Mouse (Mus musculus) adrenal gland (tissue): ENCODE data around the gene Sdhb.

Experiments used
- intact Hi-C: fragments of 180-260 bp; cut with DNase I; formaldehyde crosslinking; loops from one replicate; pipeline ENCODE4 v1.15.1; 2025
- long read RNA-seq, 2 experiments: library from polyadenylated mRNA; unstranded; transcript quantifications; one replicate each; pipeline ENCODE4 v2.0.0; 2020; ENCODE audit warnings: borderline replicate concordance in 1 of 2; ENCODE audit not compliant: insufficient replicate concordance in 1 of 2

Gene Sdhb
- long read RNA-seq, experiment 1, transcript Sdhb-201 (8 exons, 1,142 nt), result major isoform, 470 of 501 reads
- long read RNA-seq, experiment 1, partial matches to known transcripts, result 6 of 501 reads
- long read RNA-seq, experiment 1, other reads (novel, unspliced or antisense), result 25 of 501 reads
- long read RNA-seq, experiment 2, transcript Sdhb-201 (8 exons, 1,142 nt), result major isoform, 569 of 621 reads
- long read RNA-seq, experiment 2, partial matches to known transcripts, result 11 of 621 reads
- long read RNA-seq, experiment 2, other reads (novel, unspliced or antisense), result 41 of 621 reads

GRCm38 (mm10) chr4:140960781-140961466 is at the start of gene Sdhb:
Gene Sdhb (plus strand): TSS chr4:140961203.
- intact Hi-C loops, result no loop called here

DNA sequence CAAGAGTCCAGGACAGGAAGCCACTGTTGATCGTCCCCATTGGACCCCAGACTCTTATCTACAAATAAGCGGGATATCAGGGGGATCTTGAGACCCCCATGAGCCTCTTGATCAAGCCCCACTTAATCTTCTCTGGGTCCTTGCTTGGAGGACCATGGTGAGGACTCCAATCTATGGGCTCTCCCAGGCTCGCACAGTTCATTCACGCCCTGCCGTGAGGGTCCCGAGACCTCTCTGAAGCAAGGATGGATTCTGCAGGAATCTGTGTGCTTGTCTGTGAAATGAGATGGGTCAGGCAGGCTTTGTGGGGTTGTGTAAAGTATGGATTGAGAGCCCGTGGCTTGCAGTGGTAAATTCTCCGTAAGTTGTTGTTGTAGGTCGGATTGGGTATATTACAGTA is 49.6 kb upstream of the Sdhb start:
- intact Hi-C loops, result no loop called here

DNA sequence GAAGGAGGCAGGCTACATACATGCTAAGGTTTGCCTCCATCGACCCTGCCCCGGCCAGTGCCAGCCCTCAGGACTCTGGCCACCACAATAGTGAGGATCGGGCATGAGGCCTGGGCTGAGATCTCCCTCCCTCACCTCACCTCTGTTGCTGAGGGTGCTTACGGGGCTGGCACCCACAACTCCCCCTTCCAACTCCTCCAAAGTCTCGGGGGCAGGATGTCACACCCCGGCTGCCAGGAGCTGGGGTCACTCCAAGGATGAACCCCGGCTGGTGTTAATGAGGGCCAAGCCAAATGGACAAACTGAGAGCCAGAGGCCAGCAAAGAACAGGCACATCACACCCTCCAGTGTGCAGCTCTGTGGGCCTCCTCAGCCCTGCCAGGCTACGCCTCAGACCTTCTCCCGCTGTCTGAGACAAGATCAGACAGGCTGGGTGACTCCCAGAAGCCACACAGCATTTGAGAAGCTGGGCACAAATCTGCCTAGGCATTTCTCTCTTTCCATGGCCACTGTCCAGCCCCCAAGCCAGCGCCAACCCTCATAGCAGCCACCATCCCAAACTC is 48.7 kb upstream of the Sdhb start:
- intact Hi-C loops, result loop anchor here (2.0 kb wide), 1 partner anchor 42 kb away; no protein-coding TSS in a partner anchor

- intact Hi-C loops, result loop anchor here (2.0 kb wide), 1 partner anchor 41 kb away; no protein-coding TSS in a partner anchor
Measured at GRCm38 (mm10) chr4:140913565-140913964, 47.4 kb upstream of the Sdhb start.

GRCm38 (mm10) chr4:140914731-140915131 is 46.3 kb upstream of the Sdhb start:
- intact Hi-C loops, result no loop called here

DNA sequence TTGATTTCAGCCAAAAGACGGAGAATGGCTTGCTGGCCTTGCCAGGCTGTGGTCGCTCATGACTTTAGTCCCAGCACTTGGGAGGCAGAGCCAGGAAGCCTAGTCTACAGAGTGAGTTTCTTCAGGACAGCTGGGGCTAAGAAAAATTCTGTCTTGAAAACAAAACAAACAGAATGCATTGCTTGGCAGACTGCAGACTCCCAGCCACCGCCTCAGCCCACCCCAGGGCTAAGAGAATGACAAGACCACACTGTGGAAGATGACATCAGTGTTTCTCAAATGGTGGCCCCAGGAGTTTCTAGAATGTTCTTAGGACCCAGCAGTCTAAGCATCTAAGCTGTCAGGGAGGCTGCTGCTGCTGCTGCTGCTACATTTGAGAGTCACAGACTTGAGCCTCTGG is 45.8 kb upstream of the Sdhb start:
- intact Hi-C loops, result no loop called here

- intact Hi-C loops, result no loop called here
Measured at GRCm38 (mm10) chr4:140916296-140916695, 44.7 kb upstream of the Sdhb start.

- intact Hi-C loops, result no loop called here
Measured at GRCm38 (mm10) chr4:140917451-140917850, 43.6 kb upstream of the Sdhb start.

GRCm38 (mm10) chr4:140919974-140920836 is 40.8 kb upstream of the Sdhb start:
- intact Hi-C loops, result no loop called here

DNA sequence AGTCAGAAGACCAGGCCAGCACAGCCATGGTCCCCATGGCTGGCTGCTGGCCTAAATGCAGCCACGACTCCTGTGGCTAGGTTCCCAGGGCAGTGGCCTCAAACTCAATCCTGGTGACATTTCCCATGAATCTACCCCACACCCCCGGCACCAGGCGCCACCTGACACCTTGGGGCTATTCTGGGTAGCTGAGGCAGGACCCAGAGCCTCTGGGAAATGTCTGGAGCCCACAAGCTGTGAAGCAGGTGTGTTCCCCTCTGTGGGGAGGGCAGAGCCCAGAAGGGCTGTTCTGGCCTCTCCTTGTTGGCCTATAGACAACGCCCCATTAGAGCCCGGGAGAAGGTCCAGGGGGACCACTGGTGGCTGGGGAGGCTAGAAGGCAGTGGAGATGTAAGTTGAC is 38.5 kb upstream of the Sdhb start:
- intact Hi-C loops, result no loop called here

DNA sequence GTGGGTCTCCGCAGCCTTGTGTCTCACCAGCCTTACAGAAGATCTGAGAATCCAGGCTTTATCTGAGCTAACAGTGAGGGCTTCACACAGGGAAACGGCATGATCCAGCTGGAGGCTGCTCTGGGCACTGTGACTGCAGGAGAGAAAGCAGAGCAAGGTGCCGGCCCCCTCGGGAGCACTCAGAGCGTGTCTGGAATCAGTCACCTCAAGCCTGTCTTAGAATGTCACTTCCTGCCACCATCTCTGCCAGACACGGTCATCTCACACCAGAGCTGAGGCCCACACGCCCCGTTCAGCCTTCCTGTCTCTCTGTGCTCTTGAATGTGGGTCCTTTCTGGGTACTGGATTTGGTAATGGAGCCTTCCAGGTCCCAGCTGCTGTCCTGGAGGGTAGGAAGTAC is 35.4 kb upstream of the Sdhb start:
- intact Hi-C loops, result no loop called here

- intact Hi-C loops, result no loop called here
Measured at GRCm38 (mm10) chr4:140928349-140928748, 32.7 kb upstream of the Sdhb start.

DNA sequence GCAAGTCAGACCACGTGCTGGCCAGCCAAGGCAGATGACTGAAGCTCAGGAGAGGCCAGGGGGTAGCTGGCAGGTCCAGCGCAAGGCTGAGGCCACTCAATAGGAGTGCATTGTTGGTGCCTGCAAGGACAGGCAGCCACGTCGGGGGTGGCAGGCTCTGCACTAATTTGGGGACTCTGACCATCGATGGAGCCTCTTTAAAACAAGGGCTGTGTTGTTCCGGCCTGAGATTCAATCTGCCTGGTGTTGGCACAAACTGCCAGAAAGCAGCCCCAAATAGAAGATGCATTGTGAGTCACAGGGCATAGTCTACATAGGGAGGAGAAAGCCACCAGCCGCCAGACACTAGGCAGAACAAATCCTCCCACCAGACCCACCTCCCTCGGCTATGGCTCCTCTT is 31.3 kb upstream of the Sdhb start:
- intact Hi-C loops, result no loop called here

- intact Hi-C loops, result no loop called here
Measured at GRCm38 (mm10) chr4:140930900-140931470, 30.0 kb upstream of the Sdhb start.

- intact Hi-C loops, result no loop called here
Measured at GRCm38 (mm10) chr4:140935643-140936042, 25.4 kb upstream of the Sdhb start.

GRCm38 (mm10) chr4:140944356-140944755 is 16.6 kb upstream of the Sdhb start:
- intact Hi-C loops, result no loop called here

DNA sequence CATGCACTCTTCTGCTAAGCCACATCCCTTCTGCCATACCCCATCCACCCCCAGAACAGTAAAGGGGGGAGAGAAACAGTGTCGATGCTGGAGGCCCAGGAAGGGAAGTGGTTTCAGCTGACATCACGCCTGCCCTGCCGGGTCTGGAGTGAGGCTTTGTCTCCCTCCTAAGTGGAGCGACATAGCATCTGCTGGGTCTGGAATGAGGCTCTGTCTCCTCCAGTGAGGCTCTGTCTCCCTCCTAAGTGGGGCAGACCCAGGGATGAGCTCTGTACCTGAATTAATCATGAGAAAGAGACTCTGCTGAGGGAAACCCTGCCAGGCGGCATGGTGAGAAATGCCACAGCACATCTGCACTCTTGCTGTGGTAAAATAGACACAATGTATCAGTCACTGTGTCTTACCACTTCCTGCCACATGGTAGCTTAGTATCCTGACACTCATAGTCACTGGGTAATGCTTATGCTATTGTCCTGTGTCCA is 16.0 kb upstream of the Sdhb start:
- intact Hi-C loops, result no loop called here

DNA sequence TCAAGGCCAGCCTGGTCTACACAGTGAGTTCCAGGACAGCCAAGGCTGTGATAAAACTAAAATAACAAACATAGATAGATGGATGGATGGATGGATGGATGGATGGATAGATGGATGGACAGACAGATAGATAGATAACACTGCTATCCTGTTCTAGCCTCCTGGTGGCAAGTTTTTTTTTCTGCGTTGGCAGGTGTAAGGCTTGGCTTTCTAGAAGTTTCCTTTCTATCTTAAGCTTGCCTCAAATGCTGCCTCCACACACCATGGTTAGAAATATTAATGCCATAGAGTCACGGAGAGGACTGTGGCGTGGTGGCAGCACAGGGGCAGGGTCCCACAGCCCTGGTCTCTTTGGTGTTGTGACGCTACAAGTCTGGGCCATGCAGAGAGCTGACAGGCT is 15.4 kb upstream of the Sdhb start:
- intact Hi-C loops, result no loop called here

DNA sequence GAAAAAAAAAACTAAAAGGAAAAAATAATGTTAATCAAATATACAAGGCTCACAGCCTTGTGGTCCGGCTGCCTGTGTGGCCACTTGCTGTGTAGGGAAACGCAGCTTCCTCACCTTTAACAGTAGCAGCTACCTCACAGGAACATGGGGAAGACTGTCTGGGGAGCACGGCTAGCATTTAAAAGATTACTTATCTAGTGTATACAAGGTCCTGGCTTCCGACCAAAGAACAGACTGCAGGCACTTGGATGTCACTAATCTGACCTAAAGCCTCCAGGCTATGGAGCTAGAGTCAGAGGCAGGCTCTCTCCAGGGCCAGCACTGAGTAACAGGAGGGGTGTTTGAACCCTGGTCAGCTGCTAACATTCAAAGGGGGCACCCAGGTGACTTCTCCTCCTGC is 15.0 kb upstream of the Sdhb start:
- intact Hi-C loops, result no loop called here

DNA sequence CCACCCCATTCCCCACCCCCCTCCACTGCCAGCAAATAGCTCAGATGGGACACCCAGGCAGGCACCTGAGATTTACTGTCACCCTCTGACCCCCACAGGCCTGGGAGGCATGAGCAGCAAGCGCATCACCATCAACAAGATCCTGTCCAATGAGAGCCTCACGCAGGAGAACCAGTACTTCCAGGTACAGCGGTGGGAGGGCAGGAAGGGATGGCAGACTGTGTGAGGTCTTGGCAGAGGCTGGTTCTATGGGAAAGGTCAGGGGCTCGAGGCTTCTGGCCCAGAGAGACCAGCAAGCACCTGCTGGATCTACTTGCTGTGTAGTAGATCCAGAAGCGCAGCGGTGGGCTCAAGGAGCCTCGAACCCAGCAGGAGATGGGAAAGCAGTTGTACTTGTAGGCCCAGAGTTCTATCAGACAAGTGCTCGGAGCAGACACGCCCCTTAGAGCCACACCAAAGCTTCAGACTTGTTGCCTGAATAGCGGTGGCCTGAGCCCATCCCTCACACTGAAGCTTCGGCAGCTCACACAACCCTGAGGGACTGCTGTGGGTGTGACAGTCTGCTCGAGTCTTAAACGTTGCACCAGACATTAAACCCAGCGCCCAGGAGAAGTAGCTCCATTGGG is 14.3 kb upstream of the Sdhb start:
- intact Hi-C loops, result no loop called here
